Mouse (Mus musculus) ES-E14 (cell line): ENCODE data around the gene Dtd1. TPM values are rescaled to one million over a fixed set of nuclear protein-coding genes. Genes with fewer than 3 reads are reported as not detected.

Source experiments
- DNase-seq: peaks from one replicate; pipeline ENCODE4 v3.0.0-alpha.2; 2013; ENCODE audit warnings: low read depth, low spot score
- H3K27ac ChIP-seq: 2 replicates; pipeline ENCODE4 v1.5.1; 2012; ENCODE audit warnings: low read depth, mild to moderate bottlenecking, low read length, moderate library complexity, mixed read lengths; ENCODE audit not compliant: poor library complexity, insufficient read depth, severe bottlenecking
- H3K36me3 ChIP-seq: 2 replicates; pipeline ENCODE4 v1.6.1; 2012; ENCODE audit warnings: mild to moderate bottlenecking, low read length, moderate library complexity, mixed read lengths; ENCODE audit not compliant: control insufficient read depth, poor library complexity, insufficient read depth, severe bottlenecking
- H3K4me1 ChIP-seq, 2 experiments: fragments of 150-350 bp in 1 of 2; sonication (generic) in 1 of 2; 2 replicates each; pipeline ENCODE4 v1.6.1; 2012; ENCODE audit warnings: low read length in 2 of 2, mild to moderate bottlenecking in 1 of 2, mixed read lengths in 1 of 2; ENCODE audit not compliant: control insufficient read depth in 2 of 2, insufficient read depth in 2 of 2, poor library complexity in 1 of 2
- H3K4me3 ChIP-seq, 2 experiments: fragments of 150-350 bp in 1 of 2; sonication (generic) in 1 of 2; 2 replicates each; pipeline ENCODE4 v1.5.1; 2012; ENCODE audit warnings: low read length in 2 of 2, low read depth in 1 of 2, mild to moderate bottlenecking in 1 of 2, mixed read lengths in 1 of 2; ENCODE audit not compliant: insufficient read depth in 1 of 2, poor library complexity in 1 of 2, severe bottlenecking in 1 of 2
- H3K9ac ChIP-seq: 2 replicates; pipeline ENCODE4 v1.6.1; 2012; ENCODE audit warnings: low read depth, mild to moderate bottlenecking, low read length, mixed read lengths; ENCODE audit not compliant: poor library complexity, insufficient read depth, severe bottlenecking
- H3K9me3 ChIP-seq: fragments of 150-350 bp; sonication (generic); 2 replicates; pipeline ENCODE4 v1.6.1; 2012; ENCODE audit warnings: low read depth, mild to moderate bottlenecking, low read length; ENCODE audit not compliant: control insufficient read depth, insufficient read depth
- CHD2 ChIP-seq: IDR thresholded peaks from 2 replicates; pipeline ENCODE4 v1.6.1; 2014; ENCODE audit warnings: mild to moderate bottlenecking, low read depth, low read length, inconsistent platforms
- HCFC1 ChIP-seq: IDR thresholded peaks from 2 replicates; pipeline ENCODE4 v1.6.1; 2012; ENCODE audit warnings: low read length, inconsistent platforms, borderline replicate concordance; ENCODE audit not compliant: insufficient read depth
- MAFK ChIP-seq: IDR thresholded peaks from 2 replicates; pipeline ENCODE4 v1.6.1; 2014; ENCODE audit warnings: mild to moderate bottlenecking, low read depth, low read length, inconsistent platforms; ENCODE audit not compliant: insufficient read depth
- ZC3H11A ChIP-seq: IDR thresholded peaks from 2 replicates; pipeline ENCODE4 v1.6.1; 2012; ENCODE audit warnings: low read depth, mild to moderate bottlenecking, inconsistent platforms, low read length, borderline replicate concordance
- ZNF384 ChIP-seq: IDR thresholded peaks from 2 replicates; pipeline ENCODE4 v1.6.1; 2012; ENCODE audit warnings: low read depth, low read length, inconsistent platforms
- in situ Hi-C, 2 experiments: fragments of 600-800 bp; cut with MboI; formaldehyde crosslinking; loops; one replicate each; pipeline ENCODE4 v1.15.1; 2025; ENCODE audit warnings: low sequenced_read_pairs in 2 of 2, inconsistent platforms in 1 of 2; ENCODE audit not compliant: unreplicated experiment in 2 of 2
- total RNA-seq: library from RNA; depleted of rRNA; stranded (reverse); fragments of 300-350 nt; gene quantifications from 2 replicates; pipeline ENCODE4 v1.2.3, GENCODE M21; 2012

Gene Dtd1
- total RNA-seq, 1 experiment = 21.2 TPM

DNA sequence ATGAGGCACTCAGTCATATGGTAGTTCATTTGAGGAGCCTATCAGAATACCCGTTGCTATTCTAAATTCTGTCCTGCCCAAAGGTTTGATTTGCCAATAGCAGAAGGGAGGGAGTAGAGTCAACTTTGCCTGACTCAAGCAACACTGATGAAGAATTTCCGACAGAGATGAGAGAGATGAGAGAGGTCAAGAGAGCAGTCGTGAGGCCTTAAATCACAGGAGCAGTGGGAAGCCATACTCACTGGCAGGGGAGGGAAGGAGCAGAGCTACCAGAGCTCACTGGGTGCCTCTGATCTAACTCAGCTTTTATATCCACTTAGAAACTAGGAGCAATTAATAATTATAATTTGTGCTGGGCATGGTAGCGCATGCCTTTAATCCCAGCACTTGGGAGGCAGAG, 182.8 kb downstream of the Dtd1 start:
- in situ Hi-C loops = no loop called here

DNA sequence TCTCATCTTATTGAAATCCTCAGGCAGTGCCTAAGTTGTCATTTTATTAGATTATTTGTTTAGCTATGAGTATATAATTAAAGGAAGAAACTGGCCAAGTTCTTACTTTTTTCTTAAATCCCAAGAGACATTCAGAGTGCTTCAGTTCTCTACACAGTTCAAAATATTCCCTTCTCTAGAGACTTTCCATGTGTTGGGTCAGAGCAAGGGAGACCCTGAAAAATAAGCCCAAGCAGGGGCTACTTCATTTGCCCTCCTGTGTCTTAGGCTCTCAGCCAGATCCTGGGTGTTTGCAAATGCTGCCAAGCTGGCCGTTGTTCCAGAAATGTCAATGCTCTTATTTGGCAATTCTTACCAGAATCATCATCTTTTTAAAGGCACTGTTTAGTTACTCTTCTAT, 183.5 kb downstream of the Dtd1 start:
- no peak for TF ChIP-seq ZNF384
- no peak for TF ChIP-seq CHD2
- TF ChIP-seq ZC3H11A = no peak
- no peak for TF ChIP-seq MAFK
- TF ChIP-seq HCFC1 = no peak
- Histone ChIP-seq H3K36me3 (no peaks in the 10 kb centered on the region), H3K4me3 (no peak overlapping the region), H3K9me3 (no peaks in the 10 kb centered on the region), H3K27ac (no peak overlapping the region), H3K4me1 (no peaks in the 10 kb centered on the region), H3K9ac (no peak overlapping the region)
- in situ Hi-C loops = no loop called here
- no peak for DNase-seq

More for the DNA sequence above, 182.8 kb downstream of the Dtd1 start:
- no peak overlapping the region for H3K9ac ChIP-seq
- no peaks in the 10 kb centered on the region for H3K36me3 ChIP-seq
- H3K9me3 ChIP-seq = no peaks in the 10 kb centered on the region
- DNase-seq = no peak
- no peak overlapping the region for H3K4me3 ChIP-seq
- H3K27ac ChIP-seq = no peak overlapping the region
- TF ChIP-seq CHD2 = no peak
- TF ChIP-seq HCFC1 = no peak
- TF ChIP-seq ZC3H11A = no peak
- no peak for TF ChIP-seq ZNF384
- H3K4me1 ChIP-seq = no peaks in the 10 kb centered on the region

DNA sequence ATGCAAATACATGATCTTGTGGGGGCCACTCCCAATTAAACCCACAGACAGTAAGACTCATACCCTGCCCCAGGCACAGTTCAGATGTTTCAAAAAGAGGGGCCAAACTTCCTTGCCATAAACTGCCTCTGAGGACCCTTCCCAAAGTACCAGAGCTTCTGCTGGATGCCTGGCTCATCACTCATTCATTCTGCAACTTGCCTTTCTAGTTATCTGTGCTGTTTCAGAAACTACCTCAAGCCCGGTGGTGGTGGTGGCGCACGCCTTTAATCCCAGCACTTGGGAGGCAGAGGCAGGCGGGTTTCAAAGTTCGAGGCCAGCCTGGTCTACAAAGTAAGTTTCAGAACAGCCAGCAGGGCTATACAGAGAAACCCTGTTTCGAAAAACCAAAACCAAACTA, 184.1 kb downstream of the Dtd1 start:
- no peak for DNase-seq
- H3K9ac ChIP-seq = no peak overlapping the region
- no peak for TF ChIP-seq ZC3H11A
- TF ChIP-seq HCFC1 = no peak
- TF ChIP-seq CHD2 = no peak
- TF ChIP-seq MAFK = no peak
- no peak for TF ChIP-seq ZNF384

DNA sequence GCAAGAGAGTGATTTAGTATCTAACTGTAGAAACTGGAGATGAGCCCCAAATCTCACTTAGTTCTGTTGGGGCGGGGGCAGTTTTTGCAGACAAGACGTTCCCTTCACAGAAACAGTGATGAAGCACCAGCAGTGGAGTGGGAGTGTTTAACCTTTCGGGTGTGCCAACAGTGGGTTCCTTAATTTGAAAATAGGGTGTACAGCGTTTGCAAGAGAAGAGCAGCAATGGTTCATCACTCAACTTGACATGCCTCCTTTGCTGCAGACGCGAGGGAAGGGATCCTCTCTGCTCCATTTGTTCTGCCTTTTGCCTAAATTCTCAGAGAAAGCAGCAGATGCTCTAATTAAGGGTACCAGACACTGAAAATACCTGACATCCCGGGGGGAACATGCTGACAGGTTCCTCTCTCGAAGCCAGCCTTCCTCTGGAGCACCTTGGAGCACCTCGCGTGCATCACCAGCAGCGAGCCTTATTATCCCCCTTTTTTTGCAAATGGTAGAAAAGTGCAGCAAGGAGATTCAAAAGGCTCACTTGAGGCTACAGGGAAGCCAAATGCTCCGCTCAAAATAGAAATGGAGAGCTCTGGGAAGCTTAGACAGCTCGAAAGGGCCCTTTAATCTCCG, 192.1 kb downstream of the Dtd1 start:
- H3K9me3 ChIP-seq = no peaks in the 10 kb centered on the region
- TF ChIP-seq MAFK (no peak), ZC3H11A (no peak), HCFC1 (no peak), ZNF384 (no peak), CHD2 (no peak)
- in situ Hi-C loops = no loop called here
- no peaks in the 10 kb centered on the region for H3K36me3 ChIP-seq
- H3K9ac ChIP-seq = no peak overlapping the region
- H3K4me3 ChIP-seq = no peak overlapping the region
- H3K4me1 ChIP-seq = no peaks in the 10 kb centered on the region
- H3K27ac ChIP-seq = no peak overlapping the region
- DNase-seq = no peak

More for the DNA sequence above, 184.1 kb downstream of the Dtd1 start:
- Histone ChIP-seq H3K27ac (no peak overlapping the region), H3K4me3 (no peak overlapping the region), H3K4me1 (no peaks in the 10 kb centered on the region), H3K36me3 (no peaks in the 10 kb centered on the region), H3K9me3 (no peaks in the 10 kb centered on the region)
- in situ Hi-C loops = no loop called here

DNA sequence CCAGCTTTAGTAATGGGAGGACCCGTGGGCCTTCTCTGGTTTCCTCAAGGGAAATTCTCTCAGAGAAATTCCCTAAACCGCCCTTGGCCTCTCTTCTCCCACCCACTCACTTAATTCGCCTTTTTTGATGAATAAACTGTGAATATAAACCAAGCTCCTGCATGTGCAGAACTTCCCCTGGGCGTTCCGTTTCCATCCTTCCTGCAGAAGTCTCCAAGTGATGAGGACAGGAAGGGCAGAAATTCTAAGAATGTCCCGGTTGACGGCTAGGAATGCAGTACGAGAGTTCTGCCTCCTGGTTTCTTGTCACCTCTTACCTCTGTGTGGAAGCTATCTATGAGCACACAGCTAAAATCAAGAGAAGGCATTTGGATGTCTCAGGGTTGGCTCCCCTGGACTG, 197.8 kb downstream of the Dtd1 start:
- H3K9me3 ChIP-seq = no peaks in the 10 kb centered on the region
- TF ChIP-seq ZC3H11A (no peak), ZNF384 (no peak), CHD2 (no peak)
- H3K4me1 ChIP-seq = no peaks in the 10 kb centered on the region
- H3K4me3 ChIP-seq = no peak overlapping the region
- H3K36me3 ChIP-seq = no peaks in the 10 kb centered on the region
- H3K27ac ChIP-seq = no peak overlapping the region
- H3K9ac ChIP-seq = no peak overlapping the region
- in situ Hi-C loops = no loop called here
- DNase-seq = no peak
